Mouse (Mus musculus): Measurements from ENCODE around the gene Mest. TPM values are rescaled to one million over a fixed set of nuclear protein-coding genes. Genes with fewer than 3 reads are reported as not detected.

Mest gene
- polyA plus RNA-seq, 1 experiment from 2014 or later: 328 TPM

DNA sequence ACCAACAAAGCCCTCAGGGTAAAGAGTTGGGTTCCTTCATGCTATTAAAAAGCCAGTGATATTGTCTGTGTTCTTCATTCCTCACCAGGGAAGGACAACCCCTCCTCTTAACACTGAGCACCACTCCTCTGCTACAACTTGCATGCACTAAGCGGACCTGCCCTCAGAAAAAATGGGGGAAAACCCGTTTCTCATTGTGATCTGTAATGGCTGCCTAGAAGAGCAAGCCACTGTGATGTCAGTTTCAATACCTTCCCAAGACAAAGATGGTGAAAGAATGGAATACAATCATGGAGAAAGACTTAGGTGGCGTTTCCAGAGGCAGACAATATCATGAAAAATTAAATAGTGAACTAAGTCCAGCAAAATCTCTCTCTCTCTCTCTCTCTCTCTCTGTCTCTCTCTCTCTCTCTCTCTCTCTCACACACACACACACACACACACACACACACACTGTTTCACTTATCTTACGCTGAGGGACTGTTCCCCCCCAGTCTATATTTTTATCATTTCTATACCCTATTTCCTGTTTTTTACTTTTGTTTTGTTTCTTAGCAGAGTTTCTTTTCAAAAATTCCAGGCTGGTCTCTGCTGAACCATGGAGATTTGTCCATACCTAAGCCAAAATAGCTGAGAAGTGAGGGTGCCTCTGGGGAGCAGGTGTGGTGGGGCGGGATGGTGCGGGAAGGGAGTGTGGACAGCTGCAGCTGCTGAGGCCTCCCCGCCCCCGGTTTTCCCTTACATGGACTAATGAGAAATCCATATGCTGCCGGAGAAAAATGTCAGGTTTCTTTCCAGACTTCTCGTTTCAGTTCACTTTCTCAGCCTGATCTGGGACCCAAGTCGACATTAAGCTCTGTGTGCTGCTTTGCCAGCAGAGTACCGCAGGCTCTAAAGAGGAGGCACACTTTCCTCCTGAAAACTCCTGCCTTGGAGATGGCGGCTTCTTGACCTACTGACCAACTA, 41.1 kb upstream of the Mest start:
- no peak overlapping the region for H3K9ac ChIP-seq (replicated peaks; ENCODE audit: low read depth, low read length)
- 67% methylated on average over 13 of the region's 13 CpGs for WGBS
- H3K4me1 ChIP-seq (replicated peaks; ENCODE audit: control insufficient read depth, insufficient read depth, low read length): peaks cover 16% of the 10 kb centered on the region
- ATAC-seq: no peak
- no peaks in the 10 kb centered on the region for H3K36me3 ChIP-seq (ENCODE audit: control insufficient read depth, insufficient read depth)
- H3K27ac ChIP-seq (ENCODE audit: low read length): no peak overlapping the region
- H3K27me3 ChIP-seq (replicated peaks; ENCODE audit: control insufficient read depth, insufficient read depth, low read length): no peaks in the 10 kb centered on the region
- no peak overlapping the region for H3K4me2 ChIP-seq (ENCODE audit: low read length)
- no peaks in the 10 kb centered on the region for H3K9me3 ChIP-seq (ENCODE audit: control insufficient read depth, low read length)
- no peak overlapping the region for H3K4me3 ChIP-seq (replicated peaks; ENCODE audit: low read length)

GRCm38 (mm10) chr6:30684570-30684969, 38.8 kb upstream of the Mest start:
- no peak overlapping the region for H3K4me3 ChIP-seq (replicated peaks; ENCODE audit: low read length)
- H3K4me2 ChIP-seq (ENCODE audit: low read length): no peak overlapping the region
- no peaks in the 10 kb centered on the region for H3K36me3 ChIP-seq (ENCODE audit: control insufficient read depth, insufficient read depth)
- ATAC-seq: no peak
- no peaks in the 10 kb centered on the region for H3K27me3 ChIP-seq (replicated peaks; ENCODE audit: control insufficient read depth, insufficient read depth, low read length)
- 96% methylated on average over 1 of the region's 1 CpGs for WGBS
- H3K9me3 ChIP-seq (ENCODE audit: control insufficient read depth, low read length): no peaks in the 10 kb centered on the region
- no peak overlapping the region for H3K9ac ChIP-seq (replicated peaks; ENCODE audit: low read depth, low read length)
- no peak overlapping the region for H3K27ac ChIP-seq (ENCODE audit: low read length)
- H3K4me1 ChIP-seq (replicated peaks; ENCODE audit: control insufficient read depth, insufficient read depth, low read length): peaks cover 2% of the 10 kb centered on the region; the same call in 1 of the 2 replicates

GRCm38 (mm10) chr6:30687198-30687597, 36.1 kb upstream of the Mest start:
- H3K4me1 ChIP-seq (replicated peaks; ENCODE audit: control insufficient read depth, insufficient read depth, low read length): 0 out of 2 replicates have a peak, but pooled peaks cover 2% of the 10 kb centered on the region
- H3K4me3 ChIP-seq (replicated peaks; ENCODE audit: low read length): no peak overlapping the region
- no peak overlapping the region for H3K27ac ChIP-seq (ENCODE audit: low read length)
- no peak for ATAC-seq
- H3K27me3 ChIP-seq (replicated peaks; ENCODE audit: control insufficient read depth, insufficient read depth, low read length): no peaks in the 10 kb centered on the region
- no peak overlapping the region for H3K4me2 ChIP-seq (ENCODE audit: low read length)
- H3K9ac ChIP-seq (replicated peaks; ENCODE audit: low read depth, low read length): no peak overlapping the region
- no peaks in the 10 kb centered on the region for H3K9me3 ChIP-seq (ENCODE audit: control insufficient read depth, low read length)
- H3K36me3 ChIP-seq (ENCODE audit: control insufficient read depth, insufficient read depth): no peaks in the 10 kb centered on the region
- WGBS: 96% methylated on average over 7 of the region's 7 CpGs

GRCm38 (mm10) chr6:30692826-30693225, 30.5 kb upstream of the Mest start:
- H3K4me3 ChIP-seq (replicated peaks; ENCODE audit: low read length): peak overlapping the region; percentile 69

GRCm38 (mm10) chr6:30693350-30693991, 29.9 kb upstream of the Mest start, which contains the start of gene Cep41:
Gene Cep41, minus strand, starts transcription at chr6:30693749.
- peak; percentile 98 for ATAC-seq
- Histone ChIP-seq H3K9ac (replicated peaks; ENCODE audit: low read depth, low read length) (peak within 1 kb of the TSS; percentile 65), H3K36me3 (ENCODE audit: control insufficient read depth, insufficient read depth) (no peaks in the 10 kb centered on the region), H3K4me2 (ENCODE audit: low read length) (peak within 1 kb of the TSS; percentile 60), H3K4me3 (replicated peaks; ENCODE audit: low read length) (peak within 1 kb of the TSS; percentile 69), H3K4me1 (replicated peaks; ENCODE audit: control insufficient read depth, insufficient read depth, low read length) (peaks cover 14% of the 10 kb centered on the region), H3K9me3 (ENCODE audit: control insufficient read depth, low read length) (no peaks in the 10 kb centered on the region), H3K27me3 (replicated peaks; ENCODE audit: control insufficient read depth, insufficient read depth, low read length) (no peaks in the 10 kb centered on the region), H3K27ac (ENCODE audit: low read length) (peak within 1 kb of the TSS; percentile 90)
- WGBS: under 1% methylated on average over 46 of the region's 52 CpGs

More at GRCm38 (mm10) chr6:30692826-30693225, 30.5 kb upstream of the Mest start:
- H3K9ac ChIP-seq (replicated peaks; ENCODE audit: low read depth, low read length): peak overlapping the region; percentile 65
- ATAC-seq: no peak
- 66% methylated on average over 5 of the region's 5 CpGs for WGBS
- peak overlapping the region; percentile 55 for H3K4me2 ChIP-seq (ENCODE audit: low read length)
- H3K27ac ChIP-seq (ENCODE audit: low read length): peak overlapping the region; percentile 90
- no peaks in the 10 kb centered on the region for H3K36me3 ChIP-seq (ENCODE audit: control insufficient read depth, insufficient read depth)
- no peaks in the 10 kb centered on the region for H3K9me3 ChIP-seq (ENCODE audit: control insufficient read depth, low read length)
- peaks cover 14% of the 10 kb centered on the region for H3K4me1 ChIP-seq (replicated peaks; ENCODE audit: control insufficient read depth, insufficient read depth, low read length)
- no peaks in the 10 kb centered on the region for H3K27me3 ChIP-seq (replicated peaks; ENCODE audit: control insufficient read depth, insufficient read depth, low read length)

GRCm38 (mm10) chr6:30694209-30694608, 29.1 kb upstream of the Mest start:
- Histone ChIP-seq H3K36me3 (ENCODE audit: control insufficient read depth, insufficient read depth) (no peaks in the 10 kb centered on the region), H3K9me3 (ENCODE audit: control insufficient read depth, low read length) (no peaks in the 10 kb centered on the region), H3K4me1 (replicated peaks; ENCODE audit: control insufficient read depth, insufficient read depth, low read length) (peaks cover 14% of the 10 kb centered on the region), H3K9ac (replicated peaks; ENCODE audit: low read depth, low read length) (peak overlapping the region; percentile 48), H3K27me3 (replicated peaks; ENCODE audit: control insufficient read depth, insufficient read depth, low read length) (no peaks in the 10 kb centered on the region), H3K27ac (ENCODE audit: low read length) (peak overlapping the region; percentile 88), H3K4me3 (replicated peaks; ENCODE audit: low read length) (peak overlapping the region; percentile 69), H3K4me2 (ENCODE audit: low read length) (peak overlapping the region; percentile 60)
- WGBS: 9% methylated on average over 6 of the region's 6 CpGs
- ATAC-seq: peak; percentile 33

DNA sequence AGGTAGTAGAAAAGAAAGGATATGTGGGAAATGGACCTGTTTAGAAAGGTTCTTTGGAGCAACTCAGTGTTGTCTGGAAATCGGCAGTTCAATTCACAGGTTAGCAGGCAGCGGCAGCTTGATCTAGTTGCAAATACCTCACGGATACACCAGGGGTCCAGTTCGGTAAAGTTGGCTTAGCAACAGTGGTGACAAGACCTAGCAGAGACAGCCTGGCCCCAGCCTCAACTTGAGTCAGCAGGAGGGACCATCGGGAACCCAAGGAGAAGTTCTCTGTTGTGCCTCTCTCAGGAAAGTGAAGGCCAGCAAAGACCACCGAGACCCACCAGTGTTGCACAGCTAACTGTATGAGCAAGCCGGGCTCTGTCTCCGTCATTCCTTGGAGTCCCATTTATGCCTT, 28.2 kb upstream of the Mest start:
- Histone ChIP-seq H3K27me3 (replicated peaks; ENCODE audit: control insufficient read depth, insufficient read depth, low read length) (no peaks in the 10 kb centered on the region), H3K36me3 (ENCODE audit: control insufficient read depth, insufficient read depth) (no peaks in the 10 kb centered on the region), H3K9ac (replicated peaks; ENCODE audit: low read depth, low read length) (no peak overlapping the region), H3K9me3 (ENCODE audit: control insufficient read depth, low read length) (no peaks in the 10 kb centered on the region), H3K4me1 (replicated peaks; ENCODE audit: control insufficient read depth, insufficient read depth, low read length) (peaks cover 14% of the 10 kb centered on the region), H3K27ac (ENCODE audit: low read length) (no peak overlapping the region), H3K4me2 (ENCODE audit: low read length) (no peak overlapping the region), H3K4me3 (replicated peaks; ENCODE audit: low read length) (no peak overlapping the region)
- 93% methylated on average over 8 of the region's 8 CpGs for WGBS
- ATAC-seq: no peak

- ATAC-seq: no peak
- peaks cover 14% of the 10 kb centered on the region for H3K4me1 ChIP-seq (replicated peaks; ENCODE audit: control insufficient read depth, insufficient read depth, low read length)
- no peaks in the 10 kb centered on the region for H3K36me3 ChIP-seq (ENCODE audit: control insufficient read depth, insufficient read depth)
- H3K9ac ChIP-seq (replicated peaks; ENCODE audit: low read depth, low read length): no peak overlapping the region
- H3K27me3 ChIP-seq (replicated peaks; ENCODE audit: control insufficient read depth, insufficient read depth, low read length): no peaks in the 10 kb centered on the region
- H3K4me3 ChIP-seq (replicated peaks; ENCODE audit: low read length): no peak overlapping the region
- 25% methylated on average over 5 of the region's 5 CpGs for WGBS
- H3K4me2 ChIP-seq (ENCODE audit: low read length): no peak overlapping the region
- no peaks in the 10 kb centered on the region for H3K9me3 ChIP-seq (ENCODE audit: control insufficient read depth, low read length)
- H3K27ac ChIP-seq (ENCODE audit: low read length): no peak overlapping the region; the same call in 1 of the 2 replicates
Measured at GRCm38 (mm10) chr6:30697464-30697863, 25.9 kb upstream of the Mest start.

- WGBS: 87% methylated on average over 4 of the region's 4 CpGs
- peaks cover 8% of the 10 kb centered on the region for H3K4me1 ChIP-seq (replicated peaks; ENCODE audit: control insufficient read depth, insufficient read depth, low read length)
- H3K27ac ChIP-seq (ENCODE audit: low read length): no peak overlapping the region
- no peak overlapping the region for H3K4me3 ChIP-seq (replicated peaks; ENCODE audit: low read length)
- no peaks in the 10 kb centered on the region for H3K27me3 ChIP-seq (replicated peaks; ENCODE audit: control insufficient read depth, insufficient read depth, low read length)
- no peak overlapping the region for H3K9ac ChIP-seq (replicated peaks; ENCODE audit: low read depth, low read length)
- H3K4me2 ChIP-seq (ENCODE audit: low read length): no peak overlapping the region
- no peaks in the 10 kb centered on the region for H3K9me3 ChIP-seq (ENCODE audit: control insufficient read depth, low read length)
- no peaks in the 10 kb centered on the region for H3K36me3 ChIP-seq (ENCODE audit: control insufficient read depth, insufficient read depth)
- ATAC-seq: no peak
Measured at GRCm38 (mm10) chr6:30698036-30698435, 25.3 kb upstream of the Mest start.

Data from forebrain, embryonic 16.5 days (tissue).